Mouse (Mus musculus): ENCODE data around the gene Gimap9. TPM values are rescaled to one million over a fixed set of nuclear protein-coding genes. Genes with fewer than 3 reads are reported as not detected.

Gene Gimap9
- total RNA-seq, 1 experiment from 2014 or later, result 83.6 TPM

GRCm38 (mm10) chr6:48706130-48706529 lies 30.2 kb downstream of the Gimap9 start:
- ATAC-seq (replicated peaks in 1 of 2; ENCODE audit: insufficient read depth in 1 of 2, low FRiP score in 2 of 2, low TSS enrichment in 1 of 2, low read depth in 1 of 2, poor library complexity in 2 of 2, severe bottlenecking in 2 of 2), result no peak

- ATAC-seq (replicated peaks in 1 of 2; ENCODE audit: insufficient read depth in 1 of 2, low FRiP score in 2 of 2, low TSS enrichment in 1 of 2, low read depth in 1 of 2, poor library complexity in 2 of 2, severe bottlenecking in 2 of 2), result peak; percentile 76 to 83
These were observed 42.5 kb downstream of the Gimap9 start, which contains the start of the genes Gm28053 and Gimap7 for GRCm38 (mm10) chr6:48718455-48718854. Gene Gm28053 (plus strand): TSS chr6:48718607. Gene Gimap7 (plus strand): TSS chr6:48718621.

- ATAC-seq (replicated peaks in 1 of 2; ENCODE audit: insufficient read depth in 1 of 2, low FRiP score in 2 of 2, low TSS enrichment in 1 of 2, low read depth in 1 of 2, poor library complexity in 2 of 2, severe bottlenecking in 2 of 2), result no peak
These were observed 44.4 kb downstream of the Gimap9 start for GRCm38 (mm10) chr6:48720326-48720725.

- ATAC-seq (replicated peaks in 1 of 2; ENCODE audit: insufficient read depth in 1 of 2, low FRiP score in 2 of 2, low TSS enrichment in 1 of 2, low read depth in 1 of 2, poor library complexity in 2 of 2, severe bottlenecking in 2 of 2), result no peak
These were observed 47.5 kb downstream of the Gimap9 start for GRCm38 (mm10) chr6:48723468-48723867.

- peak; percentile 51 to 61; a peak in 3 of 4 replicates for ATAC-seq (replicated peaks in 1 of 2; ENCODE audit: insufficient read depth in 1 of 2, low FRiP score in 2 of 2, low TSS enrichment in 1 of 2, low read depth in 1 of 2, poor library complexity in 2 of 2, severe bottlenecking in 2 of 2)
These were observed 49.5 kb downstream of the Gimap9 start for GRCm38 (mm10) chr6:48725476-48725875.

GRCm38 (mm10) chr6:48727761-48728160 lies 51.8 kb downstream of the Gimap9 start:
- no peak for ATAC-seq (replicated peaks in 1 of 2; ENCODE audit: insufficient read depth in 1 of 2, low FRiP score in 2 of 2, low TSS enrichment in 1 of 2, low read depth in 1 of 2, poor library complexity in 2 of 2, severe bottlenecking in 2 of 2)

Other genes with a start within 250 kb of the Gimap9 start
- gene Zfp467, start 230.3 kb upstream of the Gimap9 start, total RNA-seq (2017), result 8.6 and 9.8 TPM in 2 replicates
- 0.19 TPM in 1 of 2 replicates, not detected in the other for gene Sspo, start 227.9 kb upstream of the Gimap9 start, total RNA-seq (2017)
- 0.44 TPM in 1 of 2 replicates, not detected in the other for gene Atp6v0e2, start 138.5 kb upstream of the Gimap9 start, total RNA-seq (2017)
- 4.7 and 5.1 TPM in 2 replicates for gene Lrrc61, start 121.3 kb upstream of the Gimap9 start, total RNA-seq (2017)
- gene Rarres2, start 103.3 kb upstream of the Gimap9 start, total RNA-seq (2017), result not detected in 2 replicates
- gene Gm45021, start 86.5 kb upstream of the Gimap9 start, total RNA-seq (2017), result not detected in 2 replicates
- 30.1 and 32.0 TPM in 2 replicates for gene Repin1, start 82.2 kb upstream of the Gimap9 start, total RNA-seq (2017)
- 10.0 TPM in 1 of 2 replicates, not detected in the other for gene Gm44965, start 82.2 kb upstream of the Gimap9 start, total RNA-seq (2017)
- gene Zfp775, start 74.1 kb upstream of the Gimap9 start, total RNA-seq (2017), result 6.1 and 8.4 TPM in 2 replicates
- gene AI854703, start 49.4 kb upstream of the Gimap9 start, total RNA-seq (2017), result 2.0 and 2.6 TPM in 2 replicates
- gene Gimap8, start 28.9 kb upstream of the Gimap9 start, total RNA-seq (2017), result 52.3 and 68.2 TPM in 2 replicates
- gene Gimap4, start 8.4 kb downstream of the Gimap9 start, total RNA-seq (2017), result 30.6 and 35.7 TPM in 2 replicates
- 416 and 544 TPM in 2 replicates for gene Gimap6, start 32.1 kb downstream of the Gimap9 start, total RNA-seq (2017)
- gene Gm28053, start 42.5 kb downstream of the Gimap9 start, total RNA-seq (2017), result 100 and 477 TPM in 2 replicates
- gene Gimap7, start 42.5 kb downstream of the Gimap9 start, total RNA-seq (2017), result 11.0 and 25.5 TPM in 2 replicates
- gene Gimap1, start 62.9 kb downstream of the Gimap9 start, total RNA-seq (2017), result 122 and 153 TPM in 2 replicates
- gene Gimap5, start 70.1 kb downstream of the Gimap9 start, total RNA-seq (2017), result 39.8 and 45.8 TPM in 2 replicates
- 2.4 and 7.8 TPM in 2 replicates for gene Gimap3, start 94.7 kb downstream of the Gimap9 start, total RNA-seq (2017)
- 61.0 and 79.8 TPM in 2 replicates for gene Tmem176a, start 164.8 kb downstream of the Gimap9 start, total RNA-seq (2017)
- 261 and 319 TPM in 2 replicates for gene Tmem176b, start 165.4 kb downstream of the Gimap9 start, total RNA-seq (2017)
- not detected in 2 replicates for gene Aoc1, start 196.8 kb downstream of the Gimap9 start, total RNA-seq (2017)

Measured in hematopoietic stem cell, adult 5-6 weeks (primary cell).